Comparison of ENCODE assay signal across 25 mouse cellular contexts in genomic region chr3:60411746-60412145, GRCm38 (mm10).
DNase-seq lines count a peak whose midpoint lies in the region; ATAC-seq and TF ChIP-seq lines count a peak whose summit lies in the region.
"Had no signal": no experiment of that assay in that cellular context is flagged by ENCODE, and none has a peak within 500 bp of the region (broad histone marks: within the 10 kb centered on the region; RNA-seq: fewer than 3 reads in every experiment).

No protein-coding gene starts in this region.

- H3K27me3 ChIP-seq in heart, adult 2 months (ENCODE audit: control insufficient read depth, insufficient read depth, low read length) = no peaks in the 10 kb centered on the region
- H3K27me3 ChIP-seq: embryonic facial prominence, embryonic 12.5 days; embryonic facial prominence, embryonic 15.5 days; forebrain, embryonic 12.5 days; forebrain, embryonic 15.5 days; heart, embryonic 12.5 days; heart, embryonic 15.5 days; hindbrain, embryonic 13.5 days had no signal

- WGBS in lung, adult 2 months = 64% methylated on average over 1 of the region's 1 CpGs
- 57% methylated on average over 1 of the region's 1 CpGs for WGBS in heart, adult 2 months

- H3K36me3 ChIP-seq in heart, adult 2 months (ENCODE audit: control insufficient read depth, insufficient read depth, low read length) = peaks cover 3% of the 10 kb centered on the region; the same call in 1 of the 2 replicates
- H3K36me3 ChIP-seq: embryonic facial prominence, embryonic 12.5 days; embryonic facial prominence, embryonic 15.5 days; forebrain, embryonic 12.5 days; forebrain, embryonic 15.5 days; heart, embryonic 12.5 days; heart, embryonic 15.5 days; hindbrain, embryonic 10.5 days; hindbrain, embryonic 13.5 days had no signal

- intact Hi-C loops in heart, adult 2 months (cut with DNase I) = loop anchor here (5.0 kb wide), 1 partner anchor 56 kb away; no protein-coding TSS in a partner anchor

- H3K4me1 ChIP-seq in lung, adult 2 months (ENCODE audit: control insufficient read depth, insufficient read depth, low read length) = peaks cover 7% of the 10 kb centered on the region
- H3K4me1 ChIP-seq in heart, adult 2 months (ENCODE audit: control insufficient read depth, insufficient read depth, low read length) = peaks cover 6% of the 10 kb centered on the region
- H3K4me1 ChIP-seq: forebrain, embryonic 12.5 days; forebrain, embryonic 15.5 days; hindbrain, embryonic 10.5 days; hindbrain, embryonic 13.5 days had no signal

- H3K79me2 ChIP-seq in heart, adult 2 months (replicated peaks; ENCODE audit: control insufficient read depth, insufficient read depth, low read length) = no peaks in the 10 kb centered on the region

- H3K9ac ChIP-seq in heart, adult 2 months (ENCODE audit: low read depth, low read length) = no peak overlapping the region
- H3K9ac ChIP-seq: embryonic facial prominence, embryonic 12.5 days; embryonic facial prominence, embryonic 15.5 days; forebrain, embryonic 12.5 days; forebrain, embryonic 15.5 days; heart, embryonic 12.5 days; heart, embryonic 15.5 days; hindbrain, embryonic 13.5 days had no signal

- H3K27ac ChIP-seq in heart, adult 2 months = no peak overlapping the region
- H3K27ac ChIP-seq: embryonic facial prominence, embryonic 12.5 days; embryonic facial prominence, embryonic 15.5 days; forebrain, embryonic 12.5 days; forebrain, embryonic 15.5 days; heart, embryonic 15.5 days; hindbrain, embryonic 10.5 days; hindbrain, embryonic 13.5 days had no signal

- TF ChIP-seq POLR2A in lung, adult 2 months (IDR thresholded peaks at IDR 0.05; ENCODE audit: borderline replicate concordance, extremely low read depth, low read depth, low read length) = no peak
- TF ChIP-seq POLR2A in heart, adult 2 months (IDR thresholded peaks at IDR 0.05; ENCODE audit: insufficient read depth, low read depth, low read length) = no peak

- no peak for TF ChIP-seq CTCF in lung, adult 2 months (IDR thresholded peaks at IDR 0.05; ENCODE audit: insufficient read depth, low read length)
- no peak for TF ChIP-seq CTCF in heart, adult 2 months (IDR thresholded peaks at IDR 0.05)

- peak; percentile 52 for DNase-seq in lung, postnatal 25 days (ENCODE audit: low spot score)
- no peak for DNase-seq in lung, adult 2 months
- DNase-seq in brain, adult 2 months (ENCODE audit: low read depth, low spot score) = peak; percentile 14
- no peak for DNase-seq in thymus, postnatal 36 days
- no peak for DNase-seq in heart, adult 2 months
- DNase-seq: adrenal gland, adult 2 months; adrenal gland, postnatal 14 days; cerebellum, adult 9-11 months; cerebellum, postnatal 25 days; gastrocnemius, postnatal 25 days; heart, adult 11 months; heart, postnatal 10 days; heart, postnatal 36 days had no signal

- peak; percentile 53 for ATAC-seq in granulocyte monocyte progenitor cell, adult 5-6 weeks (replicated peaks; ENCODE audit: poor library complexity, severe bottlenecking)
- no peak for ATAC-seq in cerebellum, adult (ENCODE audit: insufficient number of reproducible peaks, low FRiP score, low TSS enrichment)
- ATAC-seq: CD4-positive, CD25-positive, alpha-beta regulatory T cell, adult 4 months; forebrain, embryonic 15.5 days; hindbrain, embryonic 16.5 days had no signal

- H3K4me3 ChIP-seq in lung, adult 2 months (replicated peaks; ENCODE audit: extremely low read depth, low read depth, low read length) = no peak overlapping the region
- H3K4me3 ChIP-seq in heart, adult 2 months = no peak overlapping the region
- H3K4me3 ChIP-seq: embryonic facial prominence, embryonic 12.5 days; embryonic facial prominence, embryonic 15.5 days; forebrain, embryonic 12.5 days; forebrain, embryonic 15.5 days; heart, embryonic 12.5 days; heart, embryonic 15.5 days; hindbrain, embryonic 10.5 days; hindbrain, embryonic 13.5 days had no signal

- TF ChIP-seq EP300 in heart, adult 2 months (IDR thresholded peaks at IDR 0.05; ENCODE audit: insufficient read depth, low read depth, low read length) = no peak

Comparison
In these comparisons a context has a peak if more than half of its experiments do, and no peak if none do; other contexts are left out.
1. DNase-seq: peak in lung, postnatal 25 days (single experiment) and brain, adult 2 months (single experiment); none in lung, adult 2 months (single experiment), thymus, postnatal 36 days (0 of 2) and heart, adult 2 months (0 of 2).